Mouse (Mus musculus): ENCODE results near the gene Cgnl1.

- TF ChIP-seq CTCF (IDR thresholded peaks at IDR 0.05; ENCODE audit: low read depth): no peak
- TF ChIP-seq EP300 (IDR thresholded peaks at IDR 0.05; ENCODE audit: low read depth): no peak
Observed at GRCm38 (mm10) chr9:71609010-71609409, 162.4 kb downstream of the Cgnl1 start.

Measured in liver, postnatal 0 days (tissue).